Mouse (Mus musculus): ENCODE measurements at regions not wholly inside any gene's neighbourhood (a gene's known extent, or its start where the extent isn't known, plus 50 kb on each side); places are given as distances from the start of the nearest gene placed in this dataset.

DNA sequence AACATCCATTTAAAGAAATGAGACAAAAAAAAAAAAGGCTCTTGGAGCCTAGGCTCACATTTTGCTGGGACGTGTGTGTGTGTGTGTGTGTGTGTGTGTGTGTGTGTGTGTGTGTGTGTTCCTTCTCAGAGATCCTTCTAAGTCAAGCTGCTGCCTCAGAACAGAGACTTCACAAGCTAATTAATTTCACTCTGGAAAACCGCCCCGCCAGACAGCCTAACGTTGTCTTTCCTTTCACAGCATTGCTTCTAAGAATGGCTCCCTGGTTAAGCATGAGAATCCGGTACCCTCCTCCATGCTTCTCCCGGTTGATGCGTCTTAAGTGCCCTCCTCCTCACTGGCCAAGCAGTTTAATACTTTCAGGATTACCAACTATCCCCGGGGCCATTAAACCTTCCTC lies 64.3 kb upstream of the Fzd10 start:
- no peak for TF ChIP-seq CTCF (IDR thresholded peaks at IDR 0.05; ENCODE audit: low read depth)
- TF ChIP-seq EP300 (optimal IDR thresholded peaks at IDR 0.05) = no peak

Data from stomach, postnatal 0 days (tissue).